Mouse (Mus musculus) thymus, postnatal 10 days (tissue): Measurements from ENCODE around the gene Gm20481.
A peak's percentile ranks its signal among the peaks of the same experiment; 100 is the strongest.
"Not testable (repeated sequence)": the region's sequence is repeated elsewhere in the genome, so short reads cannot be mapped to it uniquely, and the experiment has no call there.

ENCODE experiments used
- DNase-seq, 2 experiments: peaks; one replicate each; pipeline ENCODE4 v3.0.0; 2021; ENCODE audit warnings: low spot score in 2 of 2

Gm20481 gene

GRCm38 (mm10) chr17:34969822-34970221 is at the start of gene Gm20481:
Gene Gm20481 (plus strand): TSS chr17:34969912.
- DNase-seq: not testable (repeated sequence)

- DNase-seq: no peak
These were observed 46.8 kb upstream of the Gm20481 start for GRCm38 (mm10) chr17:34922939-34923338.

GRCm38 (mm10) chr17:34924258-34924657 is 45.5 kb upstream of the Gm20481 start:
- no peak for DNase-seq

- DNase-seq: no peak
These were observed 42.2 kb upstream of the Gm20481 start for GRCm38 (mm10) chr17:34927306-34928019.

- DNase-seq: no peak
These were observed 40.9 kb upstream of the Gm20481 start for GRCm38 (mm10) chr17:34928841-34929240.

GRCm38 (mm10) chr17:34931061-34931734 is 38.5 kb upstream of the Gm20481 start, which contains the start of gene Neu1:
Gene Neu1 (plus strand): TSS chr17:34931253.
- DNase-seq: peak; percentile 91 to 93

GRCm38 (mm10) chr17:34931735-34932098 is 38.0 kb upstream of the Gm20481 start:
- DNase-seq: peak; percentile 35 to 50

- no peak for DNase-seq
These were observed 37.4 kb upstream of the Gm20481 start for GRCm38 (mm10) chr17:34932287-34932686.

GRCm38 (mm10) chr17:34934031-34934430 is 35.7 kb upstream of the Gm20481 start:
- no peak for DNase-seq

GRCm38 (mm10) chr17:34934830-34935229 is 34.9 kb upstream of the Gm20481 start:
- DNase-seq: no peak

GRCm38 (mm10) chr17:34937960-34938505 is 31.7 kb upstream of the Gm20481 start:
- DNase-seq: no peak

GRCm38 (mm10) chr17:34941344-34942041 is 28.2 kb upstream of the Gm20481 start:
- DNase-seq: no peak

- no peak for DNase-seq
These were observed 26.4 kb upstream of the Gm20481 start for GRCm38 (mm10) chr17:34943128-34943815.

GRCm38 (mm10) chr17:34944362-34944761 is 25.4 kb upstream of the Gm20481 start:
- DNase-seq: no peak

GRCm38 (mm10) chr17:34946486-34947140 is 23.1 kb upstream of the Gm20481 start:
- no peak for DNase-seq

- no peak for DNase-seq
These were observed 22.1 kb upstream of the Gm20481 start for GRCm38 (mm10) chr17:34947606-34948005.

- not testable (repeated sequence) for DNase-seq
These were observed 20.8 kb upstream of the Gm20481 start for GRCm38 (mm10) chr17:34948721-34949552.

GRCm38 (mm10) chr17:34949553-34949969 is 20.2 kb upstream of the Gm20481 start:
- DNase-seq: no peak

- DNase-seq: no peak
These were observed 18.9 kb upstream of the Gm20481 start for GRCm38 (mm10) chr17:34950514-34951455.
